Mouse (Mus musculus): ENCODE results near the gene Hp1bp3. TPM values are rescaled to one million over a fixed set of nuclear protein-coding genes. Genes with fewer than 3 reads are reported as not detected.
A peak's percentile ranks its signal among the peaks of the same experiment; 100 is the strongest.

The Hp1bp3 gene
- 109 and 114 TPM in 2 replicates for polyA plus RNA-seq (2016; fragmentation: Nextera tagmentation; extraction: Ambion mirVana)

GRCm38 (mm10) chr4:138216200-138216890 is at the start of gene Hp1bp3:
TSS of gene Hp1bp3 (plus strand) at chr4:138216296.
- Histone ChIP-seq H3K9me3 (replicated peaks) (no peaks in the 10 kb centered on the region), H3K4me3 (peak within 1 kb of the TSS; percentile 87), H3K36me3 (no peaks in the 10 kb centered on the region), H3K27ac (ENCODE audit: poor library complexity, severe bottlenecking) (peak within 1 kb of the TSS; percentile 99), H3K9ac (peak within 1 kb of the TSS; percentile 98), H3K4me1 (replicated peaks) (peaks cover 33% of the 10 kb centered on the region), H3K4me2 (peak within 1 kb of the TSS; percentile 84), H3K27me3 (replicated peaks) (no peaks in the 10 kb centered on the region)
- peak; percentile 76 for ATAC-seq (ENCODE audit: insufficient number of reproducible peaks, low FRiP score)
- under 1% methylated on average over 78 of the region's 84 CpGs for WGBS

GRCm38 (mm10) chr4:138166519-138166918 is 49.6 kb upstream of the Hp1bp3 start:
- ATAC-seq (ENCODE audit: insufficient number of reproducible peaks, low FRiP score) = no peak
- no peak overlapping the region for H3K9ac ChIP-seq
- H3K4me3 ChIP-seq = no peak overlapping the region
- no peaks in the 10 kb centered on the region for H3K27me3 ChIP-seq (replicated peaks)
- no peaks in the 10 kb centered on the region for H3K9me3 ChIP-seq (replicated peaks)
- H3K4me1 ChIP-seq (replicated peaks) = peaks cover 23% of the 10 kb centered on the region
- H3K27ac ChIP-seq (ENCODE audit: poor library complexity, severe bottlenecking) = no peak overlapping the region
- peaks cover 67% of the 10 kb centered on the region for H3K36me3 ChIP-seq
- no peak overlapping the region for H3K4me2 ChIP-seq
- 92% methylated on average over 10 of the region's 10 CpGs for WGBS

GRCm38 (mm10) chr4:138168162-138168561 is 47.9 kb upstream of the Hp1bp3 start:
- Histone ChIP-seq H3K4me3 (no peak overlapping the region), H3K4me1 (replicated peaks) (peaks cover 16% of the 10 kb centered on the region), H3K9me3 (replicated peaks) (no peaks in the 10 kb centered on the region), H3K9ac (no peak overlapping the region), H3K27me3 (replicated peaks) (no peaks in the 10 kb centered on the region), H3K36me3 (peaks cover 78% of the 10 kb centered on the region), H3K4me2 (no peak overlapping the region), H3K27ac (ENCODE audit: poor library complexity, severe bottlenecking) (no peak overlapping the region)
- 77% methylated on average over 3 of the region's 3 CpGs for WGBS
- ATAC-seq (ENCODE audit: insufficient number of reproducible peaks, low FRiP score) = no peak

GRCm38 (mm10) chr4:138169420-138169819 is 46.7 kb upstream of the Hp1bp3 start:
- WGBS = 92% methylated on average over 4 of the region's 4 CpGs
- H3K4me3 ChIP-seq = no peak overlapping the region
- H3K27me3 ChIP-seq (replicated peaks) = no peaks in the 10 kb centered on the region
- ATAC-seq (ENCODE audit: insufficient number of reproducible peaks, low FRiP score) = no peak
- H3K27ac ChIP-seq (ENCODE audit: poor library complexity, severe bottlenecking) = no peak overlapping the region
- H3K4me2 ChIP-seq = no peak overlapping the region
- H3K4me1 ChIP-seq (replicated peaks) = peaks cover 3% of the 10 kb centered on the region
- no peak overlapping the region for H3K9ac ChIP-seq
- H3K36me3 ChIP-seq = peaks cover 84% of the 10 kb centered on the region
- H3K9me3 ChIP-seq (replicated peaks) = no peaks in the 10 kb centered on the region

GRCm38 (mm10) chr4:138172686-138173085 is 43.4 kb upstream of the Hp1bp3 start:
- no peak overlapping the region for H3K4me3 ChIP-seq
- H3K9me3 ChIP-seq (replicated peaks) = no peaks in the 10 kb centered on the region
- no peak for ATAC-seq (ENCODE audit: insufficient number of reproducible peaks, low FRiP score)
- no peaks in the 10 kb centered on the region for H3K27me3 ChIP-seq (replicated peaks)
- H3K4me1 ChIP-seq (replicated peaks) = peaks cover 3% of the 10 kb centered on the region
- WGBS = 94% methylated on average over 4 of the region's 4 CpGs
- H3K9ac ChIP-seq = no peak overlapping the region
- no peak overlapping the region for H3K27ac ChIP-seq (ENCODE audit: poor library complexity, severe bottlenecking)
- peaks cover 92% of the 10 kb centered on the region for H3K36me3 ChIP-seq
- H3K4me2 ChIP-seq = no peak overlapping the region

- Histone ChIP-seq H3K4me2 (no peak overlapping the region), H3K9me3 (replicated peaks) (no peaks in the 10 kb centered on the region), H3K27ac (ENCODE audit: poor library complexity, severe bottlenecking) (no peak overlapping the region), H3K4me1 (replicated peaks) (no peaks in the 10 kb centered on the region), H3K9ac (no peak overlapping the region), H3K36me3 (peaks cover 95% of the 10 kb centered on the region), H3K27me3 (replicated peaks) (no peaks in the 10 kb centered on the region), H3K4me3 (no peak overlapping the region)
- WGBS = 92% methylated on average over 5 of the region's 5 CpGs
- no peak for ATAC-seq (ENCODE audit: insufficient number of reproducible peaks, low FRiP score)
Observed at GRCm38 (mm10) chr4:138179391-138179790, 36.7 kb upstream of the Hp1bp3 start.

GRCm38 (mm10) chr4:138180719-138181118 is 35.4 kb upstream of the Hp1bp3 start:
- no peaks in the 10 kb centered on the region for H3K27me3 ChIP-seq (replicated peaks)
- no peaks in the 10 kb centered on the region for H3K4me1 ChIP-seq (replicated peaks)
- H3K9me3 ChIP-seq (replicated peaks) = no peaks in the 10 kb centered on the region
- no peak for ATAC-seq (ENCODE audit: insufficient number of reproducible peaks, low FRiP score)
- no peak overlapping the region for H3K27ac ChIP-seq (ENCODE audit: poor library complexity, severe bottlenecking)
- H3K4me2 ChIP-seq = no peak overlapping the region
- peaks cover 94% of the 10 kb centered on the region for H3K36me3 ChIP-seq
- no peak overlapping the region for H3K9ac ChIP-seq
- no peak overlapping the region for H3K4me3 ChIP-seq
- 86% methylated on average over 4 of the region's 4 CpGs for WGBS

- no peak overlapping the region for H3K27ac ChIP-seq (ENCODE audit: poor library complexity, severe bottlenecking)
- H3K4me1 ChIP-seq (replicated peaks) = peaks cover 17% of the 10 kb centered on the region
- ATAC-seq (ENCODE audit: insufficient number of reproducible peaks, low FRiP score) = no peak
- no peaks in the 10 kb centered on the region for H3K27me3 ChIP-seq (replicated peaks)
- 90% methylated on average over 5 of the region's 5 CpGs for WGBS
- H3K4me2 ChIP-seq = no peak overlapping the region
- no peak overlapping the region for H3K9ac ChIP-seq
- H3K9me3 ChIP-seq (replicated peaks) = no peaks in the 10 kb centered on the region
- peaks cover 91% of the 10 kb centered on the region for H3K36me3 ChIP-seq
- H3K4me3 ChIP-seq = no peak overlapping the region
Observed at GRCm38 (mm10) chr4:138184056-138184455, 32.0 kb upstream of the Hp1bp3 start.

- Histone ChIP-seq H3K27ac (ENCODE audit: poor library complexity, severe bottlenecking) (no peak overlapping the region), H3K9ac (no peak overlapping the region), H3K27me3 (replicated peaks) (no peaks in the 10 kb centered on the region), H3K4me3 (no peak overlapping the region), H3K4me2 (no peak overlapping the region), H3K9me3 (replicated peaks) (no peaks in the 10 kb centered on the region), H3K4me1 (replicated peaks) (peaks cover 20% of the 10 kb centered on the region), H3K36me3 (peaks cover 90% of the 10 kb centered on the region)
- ATAC-seq (ENCODE audit: insufficient number of reproducible peaks, low FRiP score) = no peak
- WGBS = 75% methylated on average over 5 of the region's 5 CpGs
Observed at GRCm38 (mm10) chr4:138184573-138184981, 31.5 kb upstream of the Hp1bp3 start.

- peaks cover 89% of the 10 kb centered on the region for H3K36me3 ChIP-seq
- H3K4me1 ChIP-seq (replicated peaks) = peaks cover 21% of the 10 kb centered on the region
- no peak for ATAC-seq (ENCODE audit: insufficient number of reproducible peaks, low FRiP score)
- no peaks in the 10 kb centered on the region for H3K27me3 ChIP-seq (replicated peaks)
- 87% methylated on average over 7 of the region's 7 CpGs for WGBS
- H3K9ac ChIP-seq = no peak overlapping the region
- no peak overlapping the region for H3K4me2 ChIP-seq
- no peak overlapping the region for H3K27ac ChIP-seq (ENCODE audit: poor library complexity, severe bottlenecking)
- no peak overlapping the region for H3K4me3 ChIP-seq
- H3K9me3 ChIP-seq (replicated peaks) = no peaks in the 10 kb centered on the region
Observed at GRCm38 (mm10) chr4:138185961-138186360, 30.1 kb upstream of the Hp1bp3 start.

GRCm38 (mm10) chr4:138187995-138188394 is 28.1 kb upstream of the Hp1bp3 start:
- no peaks in the 10 kb centered on the region for H3K27me3 ChIP-seq (replicated peaks)
- H3K9me3 ChIP-seq (replicated peaks) = no peaks in the 10 kb centered on the region
- WGBS = 43% methylated on average over 7 of the region's 7 CpGs
- H3K36me3 ChIP-seq = peaks cover 89% of the 10 kb centered on the region
- peak overlapping the region; percentile 64 for H3K27ac ChIP-seq (ENCODE audit: poor library complexity, severe bottlenecking)
- no peak overlapping the region for H3K4me3 ChIP-seq
- no peak overlapping the region for H3K9ac ChIP-seq
- H3K4me2 ChIP-seq = no peak overlapping the region
- ATAC-seq (ENCODE audit: insufficient number of reproducible peaks, low FRiP score) = 0 out of 2 replicates have a peak, but pooled peaks have one; percentile 42
- H3K4me1 ChIP-seq (replicated peaks) = peaks cover 21% of the 10 kb centered on the region

GRCm38 (mm10) chr4:138192561-138192960 is 23.5 kb upstream of the Hp1bp3 start:
- H3K4me1 ChIP-seq (replicated peaks) = peaks cover 18% of the 10 kb centered on the region
- H3K9ac ChIP-seq = no peak overlapping the region
- no peaks in the 10 kb centered on the region for H3K9me3 ChIP-seq (replicated peaks)
- no peak for ATAC-seq (ENCODE audit: insufficient number of reproducible peaks, low FRiP score)
- 85% methylated on average over 5 of the region's 5 CpGs for WGBS
- H3K4me3 ChIP-seq = no peak overlapping the region
- H3K27me3 ChIP-seq (replicated peaks) = no peaks in the 10 kb centered on the region
- H3K36me3 ChIP-seq = peaks cover 90% of the 10 kb centered on the region
- no peak overlapping the region for H3K27ac ChIP-seq (ENCODE audit: poor library complexity, severe bottlenecking)
- no peak overlapping the region for H3K4me2 ChIP-seq
